Mouse (Mus musculus): ENCODE results near the gene Fgf10.

The Fgf10 gene

DNA sequence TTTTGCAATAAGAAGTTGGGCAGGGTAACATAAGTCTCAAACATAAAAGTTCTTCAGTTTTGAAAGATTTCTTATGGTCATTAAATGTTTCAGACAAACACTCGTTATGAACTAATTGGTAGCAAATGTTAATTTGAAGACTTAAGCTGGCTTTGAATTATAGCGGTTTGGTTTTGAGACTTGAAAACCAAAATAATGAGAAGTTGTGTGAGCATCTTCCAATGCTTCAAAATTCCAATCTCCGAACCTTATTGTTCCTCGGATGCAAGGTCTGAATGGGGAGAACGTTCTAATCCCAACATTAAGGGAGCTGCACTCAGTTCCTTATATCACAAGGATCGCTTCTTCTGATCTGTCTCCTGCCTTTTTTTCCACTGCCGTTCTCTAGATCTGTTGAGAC is at the start of gene Fgf10:
Gene Fgf10, plus strand, starts transcription at position 301 of the 400 bp plus-strand sequence.
- no peak for DNase-seq (ENCODE audit: low read depth, low spot score)

DNA sequence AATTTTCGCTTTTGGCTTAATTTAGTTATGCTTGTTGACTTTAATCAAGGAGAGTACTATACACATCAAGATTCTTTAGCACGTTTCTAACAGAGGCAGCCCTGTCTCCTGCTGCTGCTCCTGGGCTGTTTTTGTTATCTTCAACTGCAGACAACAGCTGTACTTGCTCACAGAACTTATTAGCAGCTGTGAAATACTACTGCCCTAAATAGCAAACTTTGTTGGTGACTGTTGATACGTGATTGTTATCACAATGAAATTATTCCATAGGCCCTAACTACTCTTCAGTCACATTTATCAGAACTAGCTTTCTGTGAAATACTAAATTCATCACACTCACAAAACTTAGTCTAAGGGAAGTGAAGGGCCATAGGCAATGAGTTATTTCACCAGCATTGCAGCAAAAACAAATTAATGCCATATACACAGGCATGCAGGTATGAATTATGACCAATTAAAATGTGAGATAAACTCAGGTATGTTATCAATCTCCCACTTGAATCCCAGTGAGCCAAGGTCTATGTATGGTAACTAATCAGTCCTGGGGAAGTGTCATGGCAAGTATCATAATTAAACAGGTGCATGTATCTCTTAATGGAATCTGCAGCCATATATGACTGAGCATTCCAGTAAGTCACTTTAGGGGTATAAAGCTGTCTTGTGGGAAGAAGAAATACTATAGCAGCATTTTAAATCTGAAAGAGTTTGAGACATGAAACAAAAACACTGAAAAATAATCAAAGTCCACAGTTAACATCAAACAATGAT is 39.7 kb upstream of the Fgf10 start:
- no peak for DNase-seq (ENCODE audit: low read depth, low spot score)

DNA sequence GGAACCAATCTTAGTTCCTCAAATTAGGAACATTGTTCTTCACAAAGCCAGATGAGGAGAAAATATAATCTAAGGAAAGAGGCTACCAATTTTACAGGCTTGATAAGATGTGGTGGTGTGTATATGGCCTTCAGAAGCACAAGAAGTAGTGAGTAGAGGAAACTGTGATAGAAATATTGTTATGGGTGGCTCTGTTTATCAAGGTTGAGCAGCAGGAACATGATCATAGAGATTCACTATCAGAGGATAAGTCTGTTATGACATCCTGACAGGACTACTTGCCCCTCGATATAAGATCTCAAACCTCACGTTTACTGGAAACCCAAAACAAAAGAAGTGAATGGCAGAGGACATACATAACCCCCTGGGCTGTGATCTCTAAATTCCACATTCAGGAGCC is 38.1 kb upstream of the Fgf10 start:
- no peak for DNase-seq (ENCODE audit: low read depth, low spot score)

DNA sequence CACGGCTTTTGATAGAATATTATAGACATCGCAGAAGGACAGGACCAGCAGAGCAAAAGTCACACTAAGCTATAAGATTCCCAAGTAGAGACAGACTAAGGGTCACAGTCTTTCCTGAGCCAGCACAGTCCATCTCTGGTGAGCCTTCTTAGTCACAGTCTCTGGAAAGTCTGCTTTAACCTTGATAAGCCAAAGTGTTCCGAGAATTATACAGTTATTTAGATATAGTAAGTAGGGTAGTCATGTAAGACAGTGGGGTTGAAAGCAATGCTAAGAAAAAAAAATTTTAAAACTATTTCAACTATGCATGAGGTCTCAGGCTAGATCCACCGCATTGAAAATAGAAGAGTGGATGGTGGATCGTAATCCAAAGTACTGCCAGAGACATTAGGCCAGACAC is 33.5 kb upstream of the Fgf10 start:
- no peak for DNase-seq (ENCODE audit: low read depth, low spot score)

DNA sequence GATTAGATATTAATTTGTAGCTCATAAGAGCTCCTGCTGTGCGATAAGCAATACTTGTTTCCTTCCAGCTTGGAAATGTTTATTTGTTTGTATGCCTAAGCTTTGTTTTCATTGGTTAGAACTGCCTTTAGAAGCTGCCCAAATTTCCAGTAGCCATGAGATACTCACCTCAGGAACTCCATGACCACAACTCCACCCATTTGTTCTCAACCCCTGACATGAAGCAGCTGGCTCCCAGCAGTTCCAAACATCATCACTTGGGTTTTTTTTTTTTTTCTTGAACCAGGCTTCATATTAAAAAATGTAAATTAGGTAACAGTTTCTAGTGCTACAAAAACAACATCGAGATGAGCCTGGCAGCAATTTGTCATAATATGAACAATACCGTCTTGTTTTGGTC is 27.0 kb upstream of the Fgf10 start:
- no peak for DNase-seq (ENCODE audit: low read depth, low spot score)

DNA sequence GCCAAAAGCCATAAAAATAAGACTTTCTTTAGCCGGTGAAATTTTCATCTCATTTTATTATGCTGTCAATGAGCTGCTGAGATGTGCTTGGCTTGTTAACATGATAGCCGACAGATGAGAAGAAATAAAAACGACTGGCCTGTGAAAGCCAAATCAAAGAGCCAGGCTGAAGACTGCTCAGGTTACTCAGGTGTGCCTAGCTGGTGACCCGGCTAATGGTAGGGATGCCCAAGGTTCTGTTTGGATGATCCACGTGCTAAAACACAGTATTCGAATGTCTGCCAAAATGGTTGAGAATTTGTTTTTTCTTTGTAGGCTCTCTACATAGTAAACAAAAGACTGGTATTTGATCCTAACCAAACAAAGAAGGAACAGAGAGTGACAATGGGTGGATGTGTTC is 26.5 kb upstream of the Fgf10 start:
- DNase-seq (ENCODE audit: low read depth, low spot score): no peak

DNA sequence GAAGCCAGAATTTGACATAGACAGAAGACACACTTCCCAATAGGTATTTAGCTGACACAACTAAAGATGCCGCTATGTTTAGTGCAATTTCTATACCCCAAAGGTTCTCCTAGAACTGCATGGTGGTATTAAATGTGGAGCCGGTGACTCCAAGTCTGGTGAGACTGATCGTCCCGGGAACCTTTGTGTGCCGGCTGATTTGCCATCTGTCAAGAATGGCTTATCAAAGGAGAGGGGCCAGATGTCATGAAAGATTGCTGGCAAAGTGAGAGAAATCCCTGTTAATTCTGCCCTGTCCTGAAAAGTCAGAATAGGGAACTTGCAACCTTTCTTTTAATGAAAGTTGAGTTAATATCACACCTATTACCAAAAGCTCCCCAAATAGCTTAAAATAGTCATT is 12.6 kb upstream of the Fgf10 start:
- no peak for DNase-seq (ENCODE audit: low read depth, low spot score)

DNA sequence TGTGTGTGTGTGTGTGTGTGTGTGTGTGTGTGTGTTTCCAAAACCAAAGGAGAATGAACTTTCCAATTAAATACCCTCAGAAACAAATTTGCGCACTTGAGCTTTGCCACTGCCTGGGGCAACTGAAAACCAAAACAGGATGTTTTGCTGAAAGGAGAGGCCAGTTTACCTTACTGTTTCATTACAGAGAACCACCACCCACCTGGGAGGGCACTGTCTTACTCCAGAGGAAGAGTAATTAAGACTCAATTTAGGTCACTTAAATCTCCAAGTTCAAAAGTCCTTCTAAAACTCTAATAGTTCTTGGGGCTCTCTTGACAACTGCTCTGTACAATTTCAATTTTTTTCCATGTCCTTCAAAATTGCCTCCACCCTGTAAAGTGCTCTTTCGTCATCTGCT is 11.6 kb upstream of the Fgf10 start:
- DNase-seq (ENCODE audit: low read depth, low spot score): no peak

DNA sequence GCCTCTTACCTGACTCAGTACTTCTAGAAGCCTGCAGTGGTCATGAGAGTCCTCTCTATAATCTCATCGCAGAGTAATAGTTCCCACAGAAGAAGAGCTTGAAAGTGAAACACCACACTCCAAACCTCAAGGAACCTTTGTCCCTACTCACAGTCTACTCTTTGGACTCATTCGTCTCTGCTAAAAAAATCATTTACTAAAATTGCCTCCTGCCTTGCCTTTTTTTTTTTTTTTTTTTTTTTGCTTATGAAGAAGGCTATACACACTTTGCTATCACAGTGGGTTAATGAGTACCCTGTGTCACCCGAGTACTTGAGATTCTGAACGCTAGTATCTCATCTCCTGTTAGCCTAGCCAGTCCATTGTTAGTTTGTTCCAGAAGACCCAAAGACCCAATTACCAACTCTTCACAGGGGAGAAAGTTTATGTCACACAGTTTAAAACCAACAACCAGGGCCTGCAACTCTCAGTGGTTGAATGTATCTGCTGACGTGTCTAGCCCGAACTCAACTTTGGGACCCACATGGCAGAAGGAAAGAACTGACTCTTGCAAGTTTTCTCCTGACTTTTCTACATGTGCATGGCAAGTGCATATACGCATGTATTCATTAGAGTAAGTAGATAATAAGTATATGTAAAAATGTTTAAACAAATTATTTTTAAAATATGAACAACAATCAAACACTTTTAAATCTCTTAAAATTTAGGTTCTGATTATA is 10.8 kb upstream of the Fgf10 start:
- DNase-seq (ENCODE audit: low read depth, low spot score): no peak

DNA sequence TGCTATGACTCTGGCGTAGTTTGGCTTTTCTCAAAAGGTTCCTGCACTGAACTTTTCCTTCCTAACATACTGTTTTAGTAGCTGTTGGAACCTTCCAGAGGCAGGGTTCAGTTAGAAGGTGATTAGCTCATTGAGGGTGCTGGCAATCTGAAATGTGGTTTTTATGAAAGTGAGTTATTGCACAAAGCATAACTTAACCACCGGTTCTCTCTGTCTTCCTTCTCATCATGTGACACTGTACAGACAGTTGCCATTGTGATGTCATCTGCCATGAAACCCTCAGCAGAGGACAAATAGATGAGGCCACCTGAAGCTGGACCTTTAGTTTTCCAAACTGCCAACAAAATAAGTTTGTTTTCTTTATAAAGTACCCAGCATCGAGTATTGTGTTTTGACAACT is 7.9 kb upstream of the Fgf10 start:
- DNase-seq (ENCODE audit: low read depth, low spot score): no peak

DNA sequence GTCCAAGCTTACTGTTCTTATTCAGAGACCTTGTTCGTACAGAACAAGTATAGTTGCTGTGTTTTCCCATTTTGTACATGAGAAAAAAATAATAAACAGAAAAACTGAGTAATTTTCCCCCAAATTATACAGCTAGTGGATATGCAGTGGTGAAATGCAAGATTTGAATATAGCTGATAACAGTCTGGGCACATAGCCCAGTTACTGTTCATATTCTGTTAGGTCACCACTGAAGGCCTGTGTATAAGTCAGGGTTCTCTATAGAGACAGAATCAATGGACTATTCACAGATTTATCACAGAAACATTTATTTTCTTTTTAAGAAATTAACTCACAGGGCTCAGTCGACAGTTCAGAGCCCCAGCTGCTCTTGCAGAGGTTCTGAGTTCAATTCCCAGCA is 4.7 kb upstream of the Fgf10 start:
- no peak for DNase-seq (ENCODE audit: low read depth, low spot score)

DNA sequence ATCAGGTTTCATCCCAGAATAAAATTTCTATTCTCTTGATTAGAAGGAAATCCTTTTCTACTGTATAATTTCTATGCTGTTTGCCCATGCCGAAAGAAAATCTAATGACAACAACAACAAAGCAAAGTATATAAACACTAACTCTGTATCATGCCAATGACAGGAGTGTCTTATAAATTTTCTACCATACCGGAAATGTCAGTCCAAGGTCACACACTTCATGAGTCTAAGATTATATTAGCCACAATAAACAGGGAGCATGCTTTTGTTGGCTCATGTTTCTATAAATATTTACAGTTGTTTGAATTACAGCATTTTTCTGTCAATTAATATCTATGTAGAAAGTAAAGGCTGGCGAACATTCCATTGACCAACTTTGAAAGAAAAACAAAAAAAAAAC is 9.6 kb downstream of the Fgf10 start:
- no peak for DNase-seq (ENCODE audit: low read depth, low spot score)

DNA sequence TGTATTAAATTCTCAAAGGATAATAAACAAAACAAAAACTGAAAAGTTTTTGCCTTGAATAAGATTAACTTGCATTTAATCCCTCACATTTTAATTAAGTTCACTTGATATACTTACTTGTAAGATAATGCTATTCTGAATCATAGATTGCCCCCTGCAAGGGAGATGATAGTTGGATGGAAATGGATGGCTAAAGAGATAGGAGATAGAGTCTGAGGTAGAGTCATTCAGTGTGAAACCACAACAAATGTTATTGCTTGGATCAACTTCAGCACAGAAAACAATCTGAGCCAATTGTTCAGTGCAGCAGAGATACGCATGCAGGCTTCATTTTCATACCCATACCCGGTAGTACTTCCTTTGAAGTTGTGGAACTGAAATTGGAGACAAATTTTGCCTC is 23.5 kb downstream of the Fgf10 start:
- no peak for DNase-seq (ENCODE audit: low read depth, low spot score)

DNA sequence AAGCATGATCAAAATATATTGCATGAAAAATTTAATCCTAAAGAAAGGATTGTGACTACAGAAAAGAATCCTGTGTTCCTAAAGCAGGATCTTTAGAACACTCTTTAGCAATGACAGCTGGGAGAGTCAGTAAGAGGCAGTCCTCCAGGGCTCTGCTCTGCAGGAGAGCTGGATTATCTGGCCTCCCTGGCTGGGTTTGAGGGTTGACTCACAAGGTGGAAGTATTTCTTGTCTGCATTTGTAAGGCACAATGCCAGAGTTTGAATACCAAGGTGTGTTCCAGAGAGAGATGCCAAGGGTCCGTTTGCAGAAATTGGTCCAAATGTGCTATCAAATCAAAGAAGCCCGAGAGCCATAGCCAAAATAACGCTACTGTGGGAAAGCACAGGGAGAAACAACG is 25.5 kb downstream of the Fgf10 start:
- DNase-seq (ENCODE audit: low read depth, low spot score): peak; percentile 2

DNA sequence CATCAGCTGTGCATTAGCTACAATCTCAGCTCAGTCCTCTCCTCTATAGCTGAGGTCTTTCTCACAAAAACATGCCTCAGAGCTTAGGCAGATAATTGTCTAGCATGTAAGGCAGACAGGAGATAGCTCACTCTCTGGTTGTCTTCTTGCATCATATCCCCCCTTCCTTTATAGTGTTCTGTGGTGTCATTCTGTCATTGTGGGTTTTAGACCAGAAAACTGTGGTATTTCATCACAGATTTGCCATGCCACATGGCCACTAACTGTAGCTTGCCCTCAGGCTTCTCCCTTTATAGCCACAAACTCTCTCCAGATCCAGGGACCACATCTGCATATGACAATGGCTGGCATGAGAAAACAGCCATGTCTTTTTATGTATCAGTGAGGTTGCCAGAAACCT is 34.1 kb downstream of the Fgf10 start:
- no peak for DNase-seq (ENCODE audit: low read depth, low spot score)

DNA sequence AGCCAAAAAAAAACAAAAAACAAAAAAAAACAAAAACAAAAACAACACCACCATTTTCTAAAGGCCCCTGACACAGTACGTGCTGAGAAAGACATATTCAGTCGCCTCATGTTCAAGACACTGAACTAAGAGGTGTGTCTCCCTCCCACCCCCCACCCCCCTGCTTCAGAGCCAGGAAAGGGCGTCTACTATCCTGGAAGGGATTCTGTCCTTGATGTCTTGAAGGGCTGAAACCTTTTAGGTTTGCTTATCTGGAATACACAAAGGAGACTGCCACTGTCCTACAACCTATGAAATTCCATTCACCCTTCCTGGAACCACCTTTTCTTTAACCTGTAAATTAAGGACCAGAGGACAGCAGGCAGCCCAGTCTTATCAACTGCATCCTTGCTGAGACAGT is 36.1 kb downstream of the Fgf10 start:
- DNase-seq (ENCODE audit: low read depth, low spot score): no peak

DNA sequence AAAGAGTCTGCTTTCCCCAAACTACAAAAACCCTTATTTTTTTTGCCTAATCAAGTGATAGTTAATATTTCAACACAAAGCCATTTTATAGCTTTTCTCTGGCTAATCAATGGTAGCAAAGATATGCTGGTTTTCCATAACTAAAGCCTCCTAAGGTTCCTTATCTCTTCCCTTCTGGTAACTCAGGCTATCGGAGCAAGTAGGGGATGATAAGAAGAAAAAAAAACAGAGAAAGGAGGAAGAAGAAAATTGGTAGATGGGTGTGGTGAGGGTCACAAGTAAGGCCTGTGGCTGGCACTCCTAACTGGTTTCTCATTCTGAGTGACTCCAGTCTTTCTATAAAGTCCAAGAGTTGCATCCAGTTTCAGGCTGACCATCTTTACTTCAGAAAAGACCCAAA is 40.3 kb downstream of the Fgf10 start:
- DNase-seq (ENCODE audit: low read depth, low spot score): no peak

DNA sequence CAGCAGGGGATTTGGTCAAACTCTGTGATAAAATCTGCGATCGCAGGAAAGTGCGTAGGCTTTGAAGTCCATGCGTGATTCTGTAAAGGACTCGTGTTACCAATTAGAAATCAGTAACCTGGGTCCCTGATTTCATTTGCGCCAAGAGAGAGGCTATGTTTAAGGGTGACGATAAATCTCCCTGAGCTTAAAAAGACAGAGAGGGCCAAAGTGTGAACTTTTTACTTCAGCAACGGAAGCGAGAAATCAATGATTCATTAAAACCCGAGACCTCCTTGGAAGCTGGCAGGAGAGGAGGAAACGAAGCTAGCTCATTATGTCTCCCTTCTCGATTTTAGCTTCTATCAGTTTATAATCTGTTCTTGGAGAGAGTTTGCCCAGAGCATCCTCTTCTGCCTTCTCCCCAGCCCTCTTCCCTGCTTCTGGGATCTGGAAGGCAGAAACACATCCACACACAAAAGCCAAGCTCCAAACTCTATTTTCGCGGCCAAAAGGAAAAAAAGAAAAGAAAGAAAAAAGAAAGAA is 44.1 kb downstream of the Fgf10 start:
- peak; percentile 4 for DNase-seq (ENCODE audit: low read depth, low spot score)

DNA sequence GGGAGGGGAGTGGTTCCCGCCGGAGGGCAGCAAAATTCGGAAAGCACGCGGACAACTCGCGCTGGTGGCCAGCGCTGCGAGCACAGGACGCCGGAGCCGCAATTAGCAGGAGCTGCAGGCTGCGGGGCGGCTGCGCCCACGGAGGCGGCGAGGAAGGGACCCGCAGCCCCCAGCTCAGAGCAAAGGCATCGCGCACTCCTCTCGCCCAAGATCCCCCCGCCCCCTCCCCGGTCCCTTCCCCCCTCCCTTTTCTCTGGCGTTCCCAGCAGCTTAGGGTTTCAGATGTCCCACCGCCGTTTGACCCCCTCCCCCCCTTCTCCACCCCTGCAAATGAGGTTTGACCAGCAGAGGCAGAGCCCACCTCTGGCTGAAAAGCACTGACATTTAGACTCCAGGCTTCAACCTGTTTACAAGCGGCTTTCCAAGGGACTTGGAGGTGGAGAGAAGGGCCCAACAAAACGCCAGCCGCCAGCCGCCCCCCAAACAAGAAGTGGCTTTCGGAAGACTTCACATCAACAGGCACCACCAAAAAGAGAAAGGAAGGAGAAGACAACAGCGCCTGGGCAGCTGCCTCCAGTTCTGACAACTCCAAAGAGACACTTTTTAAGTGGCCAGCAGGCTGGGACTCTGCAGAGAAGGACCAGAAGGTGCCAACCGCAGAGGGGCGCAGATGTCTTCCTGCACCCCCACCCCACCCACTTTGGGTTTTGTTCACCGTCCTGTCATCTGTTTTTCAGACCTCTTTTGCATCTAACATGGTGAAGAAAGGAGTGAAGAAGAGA is 44.9 kb downstream of the Fgf10 start:
- peak; percentile 18 for DNase-seq (ENCODE audit: low read depth, low spot score)

DNA sequence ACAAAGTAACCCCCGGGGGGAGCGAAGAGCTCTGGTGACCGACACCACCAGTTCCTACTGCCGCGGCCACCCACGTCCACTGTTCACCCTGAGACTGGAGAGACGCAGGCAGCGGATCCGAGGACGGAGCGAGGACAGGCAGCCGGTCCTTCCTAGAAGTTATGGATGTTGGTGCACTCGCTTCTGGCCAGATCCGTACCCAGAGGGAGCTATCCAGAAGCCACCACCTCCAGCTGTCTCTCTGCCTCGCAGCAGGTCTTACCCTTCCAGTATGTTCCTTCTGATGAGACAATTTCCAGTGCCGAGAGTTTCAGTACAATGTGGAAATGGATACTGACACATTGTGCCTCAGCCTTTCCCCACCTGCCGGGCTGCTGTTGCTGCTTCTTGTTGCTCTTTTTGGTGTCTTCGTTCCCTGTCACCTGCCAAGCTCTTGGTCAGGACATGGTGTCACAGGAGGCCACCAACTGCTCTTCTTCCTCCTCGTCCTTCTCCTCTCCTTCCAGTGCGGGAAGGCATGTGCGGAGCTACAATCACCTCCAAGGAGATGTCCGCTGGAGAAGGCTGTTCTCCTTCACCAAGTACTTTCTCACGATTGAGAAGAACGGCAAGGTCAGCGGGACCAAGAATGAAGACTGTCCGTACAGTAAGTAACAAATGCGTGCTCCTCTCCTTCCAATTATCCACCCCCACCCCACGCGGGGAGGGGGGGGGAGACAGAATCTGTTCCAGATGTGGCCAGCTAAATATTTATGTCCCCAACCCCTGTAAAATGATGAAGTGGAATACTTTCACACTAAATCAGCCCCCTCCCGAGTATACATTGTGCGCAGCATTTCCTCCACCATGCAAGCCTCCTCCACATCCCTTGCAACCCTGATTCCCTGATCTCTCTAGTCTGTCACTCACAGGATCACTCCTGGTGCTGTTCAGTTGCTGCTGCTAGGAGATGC is 45.8 kb downstream of the Fgf10 start:
- DNase-seq (ENCODE audit: low read depth, low spot score): peak; percentile 27

DNA sequence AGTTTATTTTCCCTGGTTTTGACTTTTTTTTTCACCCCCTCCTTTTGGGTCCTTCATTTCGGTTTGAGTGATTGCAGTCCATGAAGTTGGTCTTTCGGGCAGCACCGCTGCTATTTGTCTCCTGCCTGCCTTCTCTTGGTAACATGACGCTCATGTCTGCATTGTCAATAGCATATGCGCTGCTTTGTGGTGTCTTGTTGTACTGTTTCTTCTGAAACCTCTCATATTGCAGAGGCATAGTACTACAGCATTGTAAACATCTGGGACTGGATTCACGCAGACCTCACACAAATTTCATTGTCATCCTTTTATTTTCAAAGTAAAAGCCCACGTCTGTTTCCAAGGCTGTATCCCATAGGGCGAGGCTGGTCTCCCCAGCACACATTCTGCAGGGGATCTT is 46.7 kb downstream of the Fgf10 start:
- DNase-seq (ENCODE audit: low read depth, low spot score): peak; percentile 2
